9 mouse cellular contexts compared by ENCODE assay signal in genomic region chr4:101320587-101320986, GRCm38 (mm10). TPM values are rescaled to one million over a fixed set of nuclear protein-coding genes. Genes with fewer than 3 reads are reported as not detected.
DNase-seq lines count a peak whose midpoint lies in the region; ATAC-seq and TF ChIP-seq lines count a peak whose summit lies in the region.
"Had no signal": no experiment of that assay in that cellular context is flagged by ENCODE, and none has a peak within 500 bp of the region (broad histone marks: within the 10 kb centered on the region; RNA-seq: fewer than 3 reads in every experiment).

No protein-coding gene starts in this region.

- no peaks in the 10 kb centered on the region for H3K9me3 ChIP-seq in heart, postnatal 0 days (replicated peaks; ENCODE audit: control insufficient read depth, low read length)
- H3K9me3 ChIP-seq in heart, embryonic 10.5 days: no peaks in the 10 kb centered on the region
- H3K9me3 ChIP-seq in E14TG2a.4 (ENCODE audit: low read length): no peaks in the 10 kb centered on the region

- no peak for ATAC-seq in heart, postnatal 0 days (ENCODE audit: insufficient read depth, low read depth)
- peak; percentile 99 for ATAC-seq in inflammation-experienced regulatory T-cells, adult 6 months

- WGBS in heart, postnatal 0 days: 63% methylated on average over 2 of the region's 2 CpGs
- 73% methylated on average over 2 of the region's 2 CpGs for WGBS in heart, embryonic 10.5 days
- 41% methylated on average over 2 of the region's 2 CpGs for WGBS in spleen, adult 2 months

- no peaks in the 10 kb centered on the region for H3K36me3 ChIP-seq in heart, postnatal 0 days (replicated peaks; ENCODE audit: control insufficient read depth, insufficient read depth, low read length)
- H3K36me3 ChIP-seq in heart, embryonic 10.5 days: no peaks in the 10 kb centered on the region
- H3K36me3 ChIP-seq in E14TG2a.4 (ENCODE audit: insufficient read depth, low read length): no peaks in the 10 kb centered on the region
- no peaks in the 10 kb centered on the region for H3K36me3 ChIP-seq in spleen, adult 2 months (ENCODE audit: control insufficient read depth, insufficient read depth, low read length)

- no peak overlapping the region for H3K4me2 ChIP-seq in heart, postnatal 0 days (ENCODE audit: low read depth, low read length)

- TF ChIP-seq EP300 in heart, postnatal 0 days (IDR thresholded peaks at IDR 0.05; ENCODE audit: low read depth): no peak

- TF ChIP-seq CTCF in heart, postnatal 0 days (IDR thresholded peaks at IDR 0.05; ENCODE audit: low read depth): peak; percentile 42
- peak; percentile 72 for TF ChIP-seq CTCF in E14TG2a.4 (conservative IDR thresholded peaks at IDR 0.05; ENCODE audit: low read length)
- TF ChIP-seq CTCF in spleen, adult 2 months (IDR thresholded peaks at IDR 0.05; ENCODE audit: extremely low read depth, insufficient read depth, insufficient read length, insufficient replicate concordance): peak; percentile 43; the same call in 1 of the 2 replicates

- DNase-seq in heart, postnatal 0 days (ENCODE audit: low spot score): no peak
- DNase-seq in heart, embryonic 10.5 days (ENCODE audit: low spot score): no peak
- DNase-seq in spleen, adult 2 months (ENCODE audit: low read depth in 1 of 2, low spot score in 2 of 2): peak; percentile 58 to 68
- DNase-seq in urinary bladder, adult 18-20 months (ENCODE audit: low spot score in 2 of 2): no peak
- DNase-seq in cerebellum, postnatal 25 days: no peak
- DNase-seq in heart, adult 8-10 months (ENCODE audit: low spot score): no peak

- no peak overlapping the region for H3K9ac ChIP-seq in heart, postnatal 0 days (replicated peaks; ENCODE audit: low read depth, low read length)

- TF ChIP-seq POLR2A in spleen, adult 2 months (IDR thresholded peaks at IDR 0.05; ENCODE audit: low read depth, low read length): no peak

- H3K4me1 ChIP-seq in heart, postnatal 0 days (ENCODE audit: control insufficient read depth, insufficient read depth): no peaks in the 10 kb centered on the region
- H3K4me1 ChIP-seq in heart, embryonic 10.5 days: no peaks in the 10 kb centered on the region
- no peaks in the 10 kb centered on the region for H3K4me1 ChIP-seq in E14TG2a.4 (replicated peaks; ENCODE audit: low read depth, low read length)
- no peaks in the 10 kb centered on the region for H3K4me1 ChIP-seq in spleen, adult 2 months (ENCODE audit: control insufficient read depth, insufficient read depth, insufficient read length)

- no peaks in the 10 kb centered on the region for H3K27me3 ChIP-seq in heart, postnatal 0 days (ENCODE audit: control insufficient read depth, insufficient read depth, low read length)
- 0 out of 2 replicates have a peak, but pooled peaks cover 6% of the 10 kb centered on the region for H3K27me3 ChIP-seq in heart, embryonic 10.5 days (ENCODE audit: insufficient read depth, poor library complexity, severe bottlenecking)
- H3K27me3 ChIP-seq in E14TG2a.4 (ENCODE audit: insufficient read depth, low read length): peaks cover 7% of the 10 kb centered on the region
- no peaks in the 10 kb centered on the region for H3K27me3 ChIP-seq in spleen, adult 2 months (ENCODE audit: control insufficient read depth, insufficient read depth, low read length)

- no peak overlapping the region for H3K27ac ChIP-seq in heart, postnatal 0 days (ENCODE audit: low read depth)
- no peak overlapping the region for H3K27ac ChIP-seq in heart, embryonic 10.5 days
- H3K27ac ChIP-seq in spleen, adult 2 months (ENCODE audit: insufficient read depth, low read length): no peak overlapping the region
- H3K27ac ChIP-seq: macrophage had no signal

- H3K4me3 ChIP-seq in heart, postnatal 0 days (ENCODE audit: low read depth, low read length): no peak overlapping the region
- no peak overlapping the region for H3K4me3 ChIP-seq in heart, embryonic 10.5 days
- H3K4me3 ChIP-seq in E14TG2a.4 (replicated peaks; ENCODE audit: low read length): no peak overlapping the region
- no peak overlapping the region for H3K4me3 ChIP-seq in spleen, adult 2 months (ENCODE audit: extremely low read depth, insufficient read depth, insufficient read length)

RNA-seq across cellular contexts. Expression of gene Jak1, which starts 55.5 kb away (rescaled TPM):
- 37.4 and 44.2 TPM in 2 replicates for total RNA-seq in heart, postnatal 0 days (2014; rRNA removed; ENCODE audit: low replicate concordance)
- polyA plus RNA-seq in heart, postnatal 0 days (2015; fragmentation: Nextera tagmentation; extraction: Ambion mirVana): 55.1 and 63.4 TPM in 2 replicates
- 55.9 and 61.4 TPM in 2 replicates for polyA plus RNA-seq in heart, embryonic 10.5 days (2016; fragmentation: Nextera tagmentation; extraction: Ambion mirVana)
- 100 to 1,000 TPM; 317 to 371 (median 344) TPM for polyA plus RNA-seq in inflammation-experienced regulatory T-cells, adult 6 months (2017; shearing (Covaris generic))
- 63.9 and 69.0 TPM in 2 replicates for polyA plus RNA-seq in spleen, adult 2 months (2012; rRNA removed)
- 100 to 1,000 TPM in 1 of 4 experiments, 10 to 100 TPM in 3; 80.9 to 106 (median 90.0) TPM for total RNA-seq in heart, adult 8-10 months (2022)

Comparison
In these comparisons a context has a peak if more than half of its experiments do, and no peak if none do; other contexts are left out.
1. DNase-seq: peak in spleen, adult 2 months (2 of 2); none in heart, postnatal 0 days (single experiment), heart, embryonic 10.5 days (single experiment), urinary bladder, adult 18-20 months (0 of 2), cerebellum, postnatal 25 days (0 of 2) and heart, adult 8-10 months (single experiment).
2. Peak in every context shown above with its lines, with median percentiles within 50 percentile points of each other: CTCF ChIP-seq.